Mouse (Mus musculus): ENCODE measurements around the gene Slc51b.

DNA sequence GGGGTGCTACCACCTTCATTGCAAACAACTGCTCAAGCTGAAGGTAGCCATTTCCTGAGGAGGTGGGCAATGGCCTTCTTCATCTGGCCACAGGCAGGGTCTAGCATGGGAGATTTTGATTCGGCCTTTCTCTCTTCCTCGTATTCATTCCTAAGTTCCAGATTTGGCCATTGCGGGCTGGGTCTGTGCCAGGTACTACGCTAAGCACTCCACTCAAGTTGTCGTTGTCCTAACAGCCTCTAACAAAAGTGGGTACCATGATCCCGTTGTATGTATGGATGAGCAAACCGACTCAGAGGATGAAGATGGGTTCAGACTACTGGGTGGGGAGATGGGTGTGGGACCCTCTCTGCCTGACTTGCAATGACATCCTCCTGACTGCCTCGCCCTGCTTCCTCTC, 12.4 kb downstream of the Slc51b start:
- TF ChIP-seq POLR2A (IDR thresholded peaks at IDR 0.05; ENCODE audit: extremely low read depth, insufficient read depth, low read length), result no peak
- TF ChIP-seq CTCF (IDR thresholded peaks at IDR 0.05; ENCODE audit: extremely low read depth, insufficient read depth, low read length), result no peak
